Mouse (Mus musculus): ENCODE results near the gene 2210010C04Rik. TPM values are rescaled to one million over a fixed set of nuclear protein-coding genes. Genes with fewer than 3 reads are reported as not detected.

2210010C04Rik gene
- polyA plus RNA-seq, 1 experiment from 2014 or later, result not detected

DNA sequence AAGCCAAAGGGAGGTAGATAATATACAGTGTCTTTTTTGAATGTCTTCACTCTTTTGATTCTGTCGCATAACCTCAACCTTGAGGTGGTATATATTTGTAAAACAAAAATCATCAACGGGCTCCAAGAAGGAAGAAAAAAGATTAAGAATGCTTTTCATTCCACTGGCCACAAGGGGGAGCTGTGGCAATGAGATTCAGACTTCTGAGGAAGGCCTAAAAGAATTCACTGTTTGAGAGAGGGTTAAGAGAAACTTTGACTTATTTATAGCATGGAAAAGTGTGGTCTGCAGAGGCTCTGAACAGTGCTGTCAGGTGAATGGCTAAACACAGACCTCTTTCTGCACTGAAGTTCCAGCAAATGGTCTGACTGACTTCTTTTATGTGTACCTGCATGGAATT, 20.3 kb upstream of the 2210010C04Rik start:
- Histone ChIP-seq H3K27me3 (ENCODE audit: control insufficient read depth, insufficient read depth, low read length) (no peaks in the 10 kb centered on the region), H3K4me2 (replicated peaks; ENCODE audit: low read depth, low read length) (no peak overlapping the region), H3K27ac (ENCODE audit: low read depth, low read length) (no peak overlapping the region), H3K36me3 (ENCODE audit: control insufficient read depth, insufficient read depth, low read length) (no peaks in the 10 kb centered on the region), H3K9ac (ENCODE audit: low read depth, low read length) (no peak overlapping the region), H3K9me3 (ENCODE audit: control insufficient read depth, low read length) (no peaks in the 10 kb centered on the region), H3K4me1 (replicated peaks; ENCODE audit: control insufficient read depth, insufficient read depth, low read length) (no peaks in the 10 kb centered on the region), H3K4me3 (ENCODE audit: low read depth, low read length) (no peak overlapping the region)
- DNase-seq (ENCODE audit: low spot score), result peak; percentile 63
- no peak for ATAC-seq (ENCODE audit: low FRiP score)
- WGBS, result 36% methylated on average over 2 of the region's 2 CpGs

DNA sequence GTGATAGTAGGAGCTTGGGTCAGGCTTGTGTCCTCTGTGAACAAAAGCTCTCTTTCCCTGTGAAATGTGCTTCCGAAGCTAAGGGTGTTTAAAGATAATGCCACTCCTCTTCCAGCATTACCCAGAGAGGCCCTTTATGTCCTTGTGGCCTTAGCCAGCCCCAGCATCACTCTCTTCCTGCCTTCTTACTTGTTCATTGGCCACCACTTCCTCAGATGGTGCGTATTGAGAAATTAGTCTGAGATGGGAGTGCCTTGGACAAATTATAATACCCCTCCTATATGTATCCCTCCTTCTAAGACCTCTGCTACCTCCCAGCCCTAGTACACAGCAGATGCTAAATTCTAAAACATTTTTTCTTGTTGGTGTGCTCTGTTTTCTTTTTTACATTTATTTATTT, 19.1 kb upstream of the 2210010C04Rik start:
- H3K27ac ChIP-seq (ENCODE audit: low read depth, low read length), result no peak overlapping the region
- DNase-seq (ENCODE audit: low spot score) (no peak), ATAC-seq (ENCODE audit: low FRiP score) (no peak)
- H3K9ac ChIP-seq (ENCODE audit: low read depth, low read length), result no peak overlapping the region
- WGBS, result 71% methylated on average over 2 of the region's 2 CpGs
- H3K4me1 ChIP-seq (replicated peaks; ENCODE audit: control insufficient read depth, insufficient read depth, low read length), result no peaks in the 10 kb centered on the region
- no peak overlapping the region for H3K4me2 ChIP-seq (replicated peaks; ENCODE audit: low read depth, low read length)
- no peak overlapping the region for H3K4me3 ChIP-seq (ENCODE audit: low read depth, low read length)
- no peaks in the 10 kb centered on the region for H3K36me3 ChIP-seq (ENCODE audit: control insufficient read depth, insufficient read depth, low read length)
- no peaks in the 10 kb centered on the region for H3K27me3 ChIP-seq (ENCODE audit: control insufficient read depth, insufficient read depth, low read length)
- H3K9me3 ChIP-seq (ENCODE audit: control insufficient read depth, low read length), result no peaks in the 10 kb centered on the region

DNA sequence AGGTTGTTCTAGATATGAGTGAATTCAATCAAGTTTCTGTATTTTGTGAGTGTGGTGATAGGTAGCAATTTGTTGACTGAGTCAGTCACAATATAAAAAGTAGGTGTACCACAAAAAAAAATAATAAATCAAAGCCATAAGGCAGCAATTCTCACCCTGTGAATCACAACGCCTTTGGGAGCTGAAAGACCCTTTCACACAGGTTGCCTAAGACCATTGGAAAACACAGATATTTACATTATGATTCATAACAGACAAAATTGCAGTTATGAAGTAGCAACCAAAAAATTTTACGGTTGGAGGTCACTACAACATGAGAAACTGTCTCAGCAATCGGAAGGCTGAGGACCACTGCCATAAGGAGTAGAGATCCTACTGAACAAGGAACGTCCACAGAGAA, 16.5 kb upstream of the 2210010C04Rik start:
- Histone ChIP-seq H3K36me3 (ENCODE audit: control insufficient read depth, insufficient read depth, low read length) (no peaks in the 10 kb centered on the region), H3K9ac (ENCODE audit: low read depth, low read length) (no peak overlapping the region), H3K4me2 (replicated peaks; ENCODE audit: low read depth, low read length) (no peak overlapping the region), H3K4me3 (ENCODE audit: low read depth, low read length) (no peak overlapping the region), H3K27me3 (ENCODE audit: control insufficient read depth, insufficient read depth, low read length) (no peaks in the 10 kb centered on the region), H3K9me3 (ENCODE audit: control insufficient read depth, low read length) (no peaks in the 10 kb centered on the region), H3K4me1 (replicated peaks; ENCODE audit: control insufficient read depth, insufficient read depth, low read length) (no peaks in the 10 kb centered on the region), H3K27ac (ENCODE audit: low read depth, low read length) (no peak overlapping the region)
- DNase-seq (ENCODE audit: low spot score), result no peak
- ATAC-seq (ENCODE audit: low FRiP score), result no peak
- WGBS, result 85% methylated on average over 4 of the region's 4 CpGs

DNA sequence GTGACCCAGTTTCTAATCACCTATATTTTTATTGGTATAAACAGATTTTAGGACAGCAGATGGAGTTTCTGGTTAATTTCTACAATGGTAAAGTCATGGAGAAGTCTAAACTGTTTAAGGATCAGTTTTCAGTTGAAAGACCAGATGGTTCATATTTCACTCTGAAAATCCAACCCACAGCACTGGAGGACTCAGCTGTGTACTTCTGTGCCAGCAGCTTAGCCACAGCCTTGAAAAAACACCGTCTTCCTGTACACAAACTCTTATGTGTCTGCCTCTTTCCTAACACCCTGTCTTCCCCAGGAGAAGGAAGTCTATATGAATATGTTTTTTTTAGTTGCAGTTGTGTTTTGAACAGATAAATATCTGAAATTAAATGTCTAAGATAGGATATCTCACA, 13.3 kb upstream of the 2210010C04Rik start:
- 79% methylated on average over 1 of the region's 1 CpGs for WGBS
- H3K4me2 ChIP-seq (replicated peaks; ENCODE audit: low read depth, low read length), result no peak overlapping the region

DNA sequence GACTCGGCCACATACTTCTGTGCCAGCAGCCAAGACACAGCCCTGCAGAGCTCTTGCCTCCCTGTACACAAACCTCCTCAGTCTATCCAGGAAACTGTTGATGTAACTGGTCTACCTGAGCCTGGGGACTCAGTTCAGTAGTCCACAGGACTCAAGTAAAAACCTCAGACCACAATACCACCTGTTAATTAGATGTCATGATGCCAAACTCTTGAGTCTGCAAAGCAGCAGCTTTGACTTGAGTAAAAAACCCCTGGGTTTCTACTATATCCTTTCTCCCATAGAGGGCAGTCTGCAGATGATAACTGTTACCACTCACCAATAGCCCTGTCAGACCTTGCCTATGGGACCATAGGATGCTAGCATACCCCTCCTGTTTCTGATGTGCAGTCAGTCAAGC, 12.7 kb upstream of the 2210010C04Rik start:
- H3K27me3 ChIP-seq (ENCODE audit: control insufficient read depth, insufficient read depth, low read length), result no peaks in the 10 kb centered on the region
- no peaks in the 10 kb centered on the region for H3K36me3 ChIP-seq (ENCODE audit: control insufficient read depth, insufficient read depth, low read length)
- no peak for ATAC-seq (ENCODE audit: low FRiP score)
- H3K4me2 ChIP-seq (replicated peaks; ENCODE audit: low read depth, low read length), result no peak overlapping the region
- no peaks in the 10 kb centered on the region for H3K9me3 ChIP-seq (ENCODE audit: control insufficient read depth, low read length)
- WGBS, result 83% methylated on average over 1 of the region's 1 CpGs
- no peak for DNase-seq (ENCODE audit: low spot score)
- no peak overlapping the region for H3K9ac ChIP-seq (ENCODE audit: low read depth, low read length)
- no peak overlapping the region for H3K27ac ChIP-seq (ENCODE audit: low read depth, low read length)
- no peak overlapping the region for H3K4me3 ChIP-seq (ENCODE audit: low read depth, low read length)
- H3K4me1 ChIP-seq (replicated peaks; ENCODE audit: control insufficient read depth, insufficient read depth, low read length), result no peaks in the 10 kb centered on the region

More for the DNA sequence above, 13.3 kb upstream of the 2210010C04Rik start:
- H3K27me3 ChIP-seq (ENCODE audit: control insufficient read depth, insufficient read depth, low read length), result no peaks in the 10 kb centered on the region
- ATAC-seq (ENCODE audit: low FRiP score) (no peak), DNase-seq (ENCODE audit: low spot score) (no peak)
- H3K36me3 ChIP-seq (ENCODE audit: control insufficient read depth, insufficient read depth, low read length), result no peaks in the 10 kb centered on the region
- no peak overlapping the region for H3K27ac ChIP-seq (ENCODE audit: low read depth, low read length)
- H3K4me3 ChIP-seq (ENCODE audit: low read depth, low read length), result no peak overlapping the region
- H3K9me3 ChIP-seq (ENCODE audit: control insufficient read depth, low read length), result no peaks in the 10 kb centered on the region
- no peak overlapping the region for H3K9ac ChIP-seq (ENCODE audit: low read depth, low read length)
- H3K4me1 ChIP-seq (replicated peaks; ENCODE audit: control insufficient read depth, insufficient read depth, low read length), result no peaks in the 10 kb centered on the region

DNA sequence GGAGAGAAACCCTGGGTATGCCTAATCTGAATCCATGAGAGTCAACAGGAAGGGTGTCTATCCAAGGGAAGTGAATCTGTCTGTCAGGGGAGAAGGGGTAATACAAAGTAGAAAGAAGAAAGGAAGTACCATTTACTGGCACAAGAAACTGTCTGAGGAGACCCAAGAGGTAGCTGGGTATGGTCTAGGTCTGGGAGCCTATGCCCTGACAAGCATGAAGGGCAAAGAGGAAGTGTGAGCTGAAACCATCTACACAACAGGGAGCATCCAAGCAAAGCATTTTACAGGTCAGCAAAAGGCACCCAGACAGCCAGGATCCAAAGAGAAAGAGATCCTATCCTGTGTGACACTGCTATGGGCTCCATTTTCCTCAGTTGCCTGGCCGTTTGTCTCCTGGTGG, 11.9 kb upstream of the 2210010C04Rik start:
- 84% methylated on average over 1 of the region's 1 CpGs for WGBS
- Histone ChIP-seq H3K27ac (ENCODE audit: low read depth, low read length) (no peak overlapping the region), H3K4me2 (replicated peaks; ENCODE audit: low read depth, low read length) (no peak overlapping the region), H3K9me3 (ENCODE audit: control insufficient read depth, low read length) (no peaks in the 10 kb centered on the region), H3K4me1 (replicated peaks; ENCODE audit: control insufficient read depth, insufficient read depth, low read length) (no peaks in the 10 kb centered on the region), H3K4me3 (ENCODE audit: low read depth, low read length) (no peak overlapping the region), H3K9ac (ENCODE audit: low read depth, low read length) (no peak overlapping the region), H3K36me3 (ENCODE audit: control insufficient read depth, insufficient read depth, low read length) (no peaks in the 10 kb centered on the region), H3K27me3 (ENCODE audit: control insufficient read depth, insufficient read depth, low read length) (no peaks in the 10 kb centered on the region)
- ATAC-seq (ENCODE audit: low FRiP score) (no peak), DNase-seq (ENCODE audit: low spot score) (no peak)

DNA sequence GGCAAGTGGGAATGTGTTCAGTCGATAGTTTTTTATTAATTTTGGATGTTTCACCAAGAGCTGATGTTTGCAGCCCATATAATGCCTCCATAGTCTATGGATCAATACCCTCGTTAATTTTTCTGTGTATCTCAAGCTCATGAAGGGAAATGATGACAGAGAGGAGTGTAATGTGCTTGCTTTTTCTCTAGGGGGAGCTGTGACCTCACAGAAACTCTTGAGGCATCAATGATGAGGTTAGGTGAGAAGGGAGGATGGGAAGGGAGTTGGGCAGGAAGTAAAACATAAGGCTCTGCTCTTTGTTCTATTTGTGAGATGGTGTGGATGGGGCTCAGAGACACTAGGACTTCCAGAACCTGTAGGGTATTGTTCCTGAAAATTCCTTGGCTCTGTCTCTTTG, 11.2 kb upstream of the 2210010C04Rik start:
- 72% methylated on average over 2 of the region's 2 CpGs for WGBS
- H3K4me2 ChIP-seq (replicated peaks; ENCODE audit: low read depth, low read length), result no peak overlapping the region

DNA sequence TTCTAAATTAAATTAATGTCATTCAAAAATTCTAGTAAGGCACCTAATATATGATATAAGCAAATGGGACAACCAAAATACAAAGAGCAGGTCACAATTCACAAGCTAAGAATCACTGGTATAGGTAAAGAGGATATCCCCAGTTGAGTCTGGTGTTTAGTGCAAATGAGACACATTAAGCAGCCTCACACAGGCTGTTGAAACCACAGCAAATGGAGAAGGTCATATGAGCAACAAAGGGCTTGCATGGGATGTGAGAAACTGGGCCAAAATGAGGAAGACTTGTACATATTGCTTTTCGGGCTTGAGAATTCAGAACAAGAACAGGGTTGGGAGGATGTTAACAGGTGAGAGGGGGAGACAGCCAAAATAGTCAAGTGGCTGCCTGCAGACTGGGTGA, 9.4 kb upstream of the 2210010C04Rik start:
- no peak overlapping the region for H3K9ac ChIP-seq (ENCODE audit: low read depth, low read length)
- ATAC-seq (ENCODE audit: low FRiP score), result no peak
- WGBS, result 96% methylated on average over 1 of the region's 1 CpGs

More for the DNA sequence above, 11.2 kb upstream of the 2210010C04Rik start:
- no peak for ATAC-seq (ENCODE audit: low FRiP score)
- H3K27me3 ChIP-seq (ENCODE audit: control insufficient read depth, insufficient read depth, low read length), result no peaks in the 10 kb centered on the region
- no peaks in the 10 kb centered on the region for H3K9me3 ChIP-seq (ENCODE audit: control insufficient read depth, low read length)
- H3K4me1 ChIP-seq (replicated peaks; ENCODE audit: control insufficient read depth, insufficient read depth, low read length), result no peaks in the 10 kb centered on the region
- no peak for DNase-seq (ENCODE audit: low spot score)
- no peak overlapping the region for H3K27ac ChIP-seq (ENCODE audit: low read depth, low read length)
- H3K36me3 ChIP-seq (ENCODE audit: control insufficient read depth, insufficient read depth, low read length), result no peaks in the 10 kb centered on the region
- H3K4me3 ChIP-seq (ENCODE audit: low read depth, low read length), result no peak overlapping the region
- no peak overlapping the region for H3K9ac ChIP-seq (ENCODE audit: low read depth, low read length)

DNA sequence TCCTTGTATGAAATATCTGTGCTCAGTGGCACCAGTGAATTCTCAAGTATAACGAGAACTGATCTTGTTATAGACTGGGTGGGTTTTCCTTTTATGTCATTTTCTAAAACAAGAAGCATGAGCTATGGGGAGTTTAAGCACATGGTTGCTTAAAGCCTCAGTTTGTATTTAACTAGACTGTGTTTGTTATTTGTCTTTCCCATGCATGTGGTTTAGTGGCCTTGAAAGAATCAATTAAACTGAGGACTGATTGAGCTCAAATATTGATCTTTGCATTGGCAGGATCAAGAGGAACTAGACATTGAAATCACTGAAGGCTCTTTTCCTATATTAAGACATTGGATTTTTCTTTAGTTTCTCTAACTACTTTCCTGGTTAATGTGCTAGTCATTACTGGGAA, 9.0 kb upstream of the 2210010C04Rik start:
- no peak for ATAC-seq (ENCODE audit: low FRiP score)
- H3K9me3 ChIP-seq (ENCODE audit: control insufficient read depth, low read length), result no peaks in the 10 kb centered on the region
- WGBS, result 76% methylated on average over 1 of the region's 1 CpGs

More for the DNA sequence above, 9.4 kb upstream of the 2210010C04Rik start:
- H3K9me3 ChIP-seq (ENCODE audit: control insufficient read depth, low read length), result no peaks in the 10 kb centered on the region
- H3K4me2 ChIP-seq (replicated peaks; ENCODE audit: low read depth, low read length), result no peak overlapping the region
- no peak for DNase-seq (ENCODE audit: low spot score)
- no peak overlapping the region for H3K27ac ChIP-seq (ENCODE audit: low read depth, low read length)
- H3K36me3 ChIP-seq (ENCODE audit: control insufficient read depth, insufficient read depth, low read length), result no peaks in the 10 kb centered on the region
- H3K4me1 ChIP-seq (replicated peaks; ENCODE audit: control insufficient read depth, insufficient read depth, low read length), result no peaks in the 10 kb centered on the region
- H3K4me3 ChIP-seq (ENCODE audit: low read depth, low read length), result no peak overlapping the region
- H3K27me3 ChIP-seq (ENCODE audit: control insufficient read depth, insufficient read depth, low read length), result no peaks in the 10 kb centered on the region

More for the DNA sequence above, 9.0 kb upstream of the 2210010C04Rik start:
- Histone ChIP-seq H3K4me3 (ENCODE audit: low read depth, low read length) (no peak overlapping the region), H3K36me3 (ENCODE audit: control insufficient read depth, insufficient read depth, low read length) (no peaks in the 10 kb centered on the region), H3K4me1 (replicated peaks; ENCODE audit: control insufficient read depth, insufficient read depth, low read length) (no peaks in the 10 kb centered on the region), H3K9ac (ENCODE audit: low read depth, low read length) (no peak overlapping the region), H3K27ac (ENCODE audit: low read depth, low read length) (no peak overlapping the region), H3K27me3 (ENCODE audit: control insufficient read depth, insufficient read depth, low read length) (no peaks in the 10 kb centered on the region), H3K4me2 (replicated peaks; ENCODE audit: low read depth, low read length) (no peak overlapping the region)
- no peak for DNase-seq (ENCODE audit: low spot score)
